Mouse (Mus musculus): ENCODE data around the gene Mafk. TPM values are rescaled to one million over a fixed set of nuclear protein-coding genes. Genes with fewer than 3 reads are reported as not detected.
A peak's percentile ranks its signal among the peaks of the same experiment; 100 is the strongest.

Mafk gene
- polyA plus RNA-seq, 1 experiment from 2014 or later = 25.2 TPM

DNA sequence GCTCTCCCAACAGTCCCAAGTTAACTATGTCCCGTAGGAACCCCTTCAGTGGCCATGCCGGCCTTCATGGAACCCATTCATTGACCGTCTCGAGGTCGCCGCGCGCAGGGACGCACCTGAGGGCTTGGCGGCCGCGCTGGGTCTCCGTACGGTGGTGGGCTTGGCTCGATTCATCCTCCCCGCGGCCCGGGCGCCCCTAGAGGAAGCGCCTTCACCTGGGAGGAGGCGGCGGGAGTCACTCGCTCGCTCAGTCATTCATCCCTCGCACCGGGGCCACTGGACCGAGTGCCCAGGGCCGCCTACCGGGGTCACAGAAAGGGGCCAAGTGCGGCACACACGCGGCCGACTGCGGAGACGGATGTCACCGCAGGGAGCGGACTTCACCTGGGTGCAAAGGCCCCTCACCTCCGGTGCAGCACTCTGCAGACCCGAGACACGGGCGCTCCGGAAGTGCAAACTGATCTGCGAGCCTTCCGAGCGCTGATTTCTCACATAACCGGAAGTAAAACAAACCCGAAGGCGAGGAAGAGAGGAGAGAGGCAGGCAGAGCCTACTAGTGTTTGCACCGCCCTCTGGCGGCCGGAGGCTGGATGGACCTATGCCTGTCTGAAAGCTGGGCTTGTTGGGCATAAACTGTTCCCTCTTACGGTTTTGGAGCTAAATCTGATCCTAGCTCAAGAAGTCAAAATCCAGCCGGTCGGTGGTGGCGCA, 15.9 kb upstream of the Mafk start, which contains the start of gene Ints1:
Ints1 (minus strand) TSS at position 459 of the 711 bp plus-strand sequence.
- Histone ChIP-seq H3K4me3 (peak within 1 kb of the TSS; percentile 97), H3K9me3 (replicated peaks) (no peaks in the 10 kb centered on the region), H3K36me3 (peaks cover 40% of the 10 kb centered on the region), H3K4me2 (peak within 1 kb of the TSS; percentile 98), H3K27ac (ENCODE audit: poor library complexity, severe bottlenecking) (0 out of 2 replicates have a peak within 1 kb of the TSS, but pooled peaks have one; percentile 2), H3K4me1 (replicated peaks) (peaks cover 14% of the 10 kb centered on the region), H3K9ac (peak within 1 kb of the TSS; percentile 97), H3K27me3 (replicated peaks) (no peaks in the 10 kb centered on the region)
- under 1% methylated on average over 55 of the region's 55 CpGs for WGBS
- ATAC-seq (ENCODE audit: insufficient number of reproducible peaks, low FRiP score) = peak; percentile 90

DNA sequence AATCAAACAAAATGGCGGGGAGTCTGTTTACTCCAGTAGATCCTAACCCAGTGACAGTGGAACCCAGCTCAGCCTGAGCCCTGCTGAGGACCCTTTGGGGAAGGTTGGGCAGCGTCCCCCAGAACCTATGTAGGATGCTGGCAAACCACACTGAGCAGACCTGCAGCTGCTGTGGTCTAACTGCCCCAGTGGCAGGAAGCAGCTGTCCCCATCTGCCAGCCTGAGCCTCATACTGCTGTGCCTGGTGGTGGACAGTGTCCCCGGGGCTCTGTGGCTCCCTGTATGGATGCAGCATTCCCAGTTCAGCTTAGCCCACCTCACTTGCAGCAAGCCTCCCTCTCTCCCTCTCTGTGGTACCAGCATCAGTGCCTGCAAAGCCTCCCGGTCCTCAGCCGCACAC, 14.3 kb upstream of the Mafk start:
- no peak for ATAC-seq (ENCODE audit: insufficient number of reproducible peaks, low FRiP score)
- 69% methylated on average over 5 of the region's 5 CpGs for WGBS

DNA sequence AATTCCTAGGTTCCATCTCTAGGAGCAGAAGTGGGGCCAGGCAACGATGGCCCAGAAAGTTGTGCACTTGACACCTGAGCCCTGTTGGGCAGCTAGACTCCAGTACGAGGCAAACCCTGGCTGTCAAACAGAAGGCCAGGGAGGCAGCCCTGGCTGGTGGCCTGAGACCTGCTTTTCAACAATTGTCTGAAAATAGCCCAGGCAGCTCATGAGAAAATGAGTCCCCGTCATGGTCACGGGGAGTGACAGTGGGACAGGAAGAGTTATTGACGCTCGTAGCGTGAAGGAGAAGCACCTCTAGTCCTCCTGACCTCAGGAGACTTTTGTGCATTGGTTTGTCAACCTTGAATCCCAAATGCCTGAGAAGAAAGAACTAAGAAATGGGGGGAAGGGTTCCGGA, 9.9 kb upstream of the Mafk start:
- Histone ChIP-seq H3K4me2 (no peak overlapping the region), H3K9me3 (replicated peaks) (no peaks in the 10 kb centered on the region), H3K27me3 (replicated peaks) (no peaks in the 10 kb centered on the region), H3K4me3 (no peak overlapping the region), H3K36me3 (no peaks in the 10 kb centered on the region), H3K27ac (ENCODE audit: poor library complexity, severe bottlenecking) (no peak overlapping the region), H3K4me1 (replicated peaks) (no peaks in the 10 kb centered on the region), H3K9ac (no peak overlapping the region)
- 73% methylated on average over 8 of the region's 8 CpGs for WGBS
- no peak for ATAC-seq (ENCODE audit: insufficient number of reproducible peaks, low FRiP score)

More for the DNA sequence above, 14.3 kb upstream of the Mafk start:
- Histone ChIP-seq H3K4me2 (no peak overlapping the region), H3K4me3 (no peak overlapping the region), H3K9ac (peak overlapping the region; percentile 37; the same call in 1 of the 2 replicates), H3K27me3 (replicated peaks) (no peaks in the 10 kb centered on the region), H3K27ac (ENCODE audit: poor library complexity, severe bottlenecking) (no peak overlapping the region), H3K4me1 (replicated peaks) (peaks cover 14% of the 10 kb centered on the region), H3K36me3 (peaks cover 24% of the 10 kb centered on the region), H3K9me3 (replicated peaks) (no peaks in the 10 kb centered on the region)

DNA sequence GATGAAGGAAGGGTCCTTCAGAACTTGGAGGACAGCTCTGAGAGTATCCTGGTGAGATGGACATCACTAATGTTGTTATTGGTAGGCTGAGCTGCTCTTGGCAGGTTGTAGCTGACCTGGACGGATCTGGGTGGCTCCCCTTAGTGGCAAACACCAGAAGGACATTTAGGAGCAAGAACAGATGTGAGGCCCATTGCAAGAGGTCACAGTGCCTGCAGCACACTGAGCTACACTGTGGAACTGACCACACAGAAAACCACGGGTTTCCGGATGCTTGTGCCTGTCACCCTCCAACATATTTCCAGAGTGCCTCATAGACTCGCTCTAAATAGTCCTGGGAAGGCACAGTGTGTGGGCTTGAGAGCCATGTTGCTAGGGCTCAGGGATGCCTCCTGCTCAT, 1.8 kb upstream of the Mafk start:
- Histone ChIP-seq H3K27me3 (replicated peaks) (no peaks in the 10 kb centered on the region; the same call in 1 of the 2 replicates), H3K27ac (ENCODE audit: poor library complexity, severe bottlenecking) (no peak overlapping the region), H3K36me3 (no peaks in the 10 kb centered on the region), H3K4me2 (no peak overlapping the region), H3K4me3 (no peak overlapping the region), H3K9ac (no peak overlapping the region), H3K4me1 (replicated peaks) (peaks cover 31% of the 10 kb centered on the region), H3K9me3 (replicated peaks) (no peaks in the 10 kb centered on the region)
- no peak for ATAC-seq (ENCODE audit: insufficient number of reproducible peaks, low FRiP score)
- 54% methylated on average over 4 of the region's 4 CpGs for WGBS

DNA sequence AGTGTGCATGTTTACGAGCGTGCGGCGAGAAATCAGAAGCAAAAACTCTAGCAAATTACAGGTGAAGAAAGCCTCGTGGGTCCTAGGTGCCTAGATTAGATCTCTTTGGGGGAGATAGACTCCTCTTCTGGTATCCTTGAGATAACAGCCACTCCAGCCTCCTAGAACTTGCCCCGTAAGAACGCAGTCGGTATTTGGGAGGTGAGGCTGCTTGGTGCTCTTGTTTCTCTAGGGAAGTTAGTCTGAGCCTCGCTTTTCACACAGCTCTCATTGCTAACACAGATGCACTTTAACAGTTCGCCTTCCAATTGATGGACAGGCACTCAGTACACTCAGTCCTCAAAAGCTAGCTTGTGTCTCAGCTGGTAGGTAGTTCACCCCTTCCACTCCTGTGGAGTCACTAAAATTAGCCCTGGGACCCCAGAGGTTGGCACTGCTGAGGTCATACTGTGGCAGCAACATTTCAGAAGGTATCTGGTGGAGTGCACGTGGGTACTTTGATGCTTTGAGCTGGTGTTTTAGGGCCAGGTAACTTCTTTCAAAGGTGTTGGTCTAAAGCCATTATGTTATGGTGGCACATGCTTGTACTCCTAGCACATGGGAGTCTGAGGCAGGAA, 954 bp downstream of the Mafk start:
- Histone ChIP-seq H3K4me3 (peak overlapping the region; percentile 87), H3K27me3 (replicated peaks) (no peaks in the 10 kb centered on the region), H3K36me3 (no peaks in the 10 kb centered on the region), H3K27ac (ENCODE audit: poor library complexity, severe bottlenecking) (peak overlapping the region; percentile 97), H3K4me1 (replicated peaks) (peaks cover 59% of the 10 kb centered on the region), H3K9me3 (replicated peaks) (no peaks in the 10 kb centered on the region), H3K4me2 (peak overlapping the region; percentile 97), H3K9ac (peak overlapping the region; percentile 92)
- no peak for ATAC-seq (ENCODE audit: insufficient number of reproducible peaks, low FRiP score)
- 12% methylated on average over 11 of the region's 11 CpGs for WGBS

DNA sequence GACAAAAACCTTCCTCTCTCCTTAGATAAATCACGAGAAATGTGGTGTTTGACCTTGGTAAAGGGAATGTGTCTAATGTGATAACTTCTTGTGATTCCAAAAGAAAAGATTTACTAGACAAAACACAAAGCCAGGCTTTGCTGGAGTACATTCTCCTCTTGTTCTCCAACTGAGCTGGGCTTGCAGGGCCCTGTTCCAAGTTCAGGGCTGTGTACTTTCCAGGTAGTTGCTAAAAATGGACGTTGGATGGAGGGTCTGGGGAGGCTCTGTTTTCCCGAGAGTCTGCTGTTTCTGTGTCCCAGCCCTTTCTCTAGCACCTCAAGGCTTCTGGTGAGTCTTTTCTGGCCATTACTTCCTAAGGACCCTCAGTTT, 1.6 kb downstream of the Mafk start:
- ATAC-seq (ENCODE audit: insufficient number of reproducible peaks, low FRiP score) = no peak

DNA sequence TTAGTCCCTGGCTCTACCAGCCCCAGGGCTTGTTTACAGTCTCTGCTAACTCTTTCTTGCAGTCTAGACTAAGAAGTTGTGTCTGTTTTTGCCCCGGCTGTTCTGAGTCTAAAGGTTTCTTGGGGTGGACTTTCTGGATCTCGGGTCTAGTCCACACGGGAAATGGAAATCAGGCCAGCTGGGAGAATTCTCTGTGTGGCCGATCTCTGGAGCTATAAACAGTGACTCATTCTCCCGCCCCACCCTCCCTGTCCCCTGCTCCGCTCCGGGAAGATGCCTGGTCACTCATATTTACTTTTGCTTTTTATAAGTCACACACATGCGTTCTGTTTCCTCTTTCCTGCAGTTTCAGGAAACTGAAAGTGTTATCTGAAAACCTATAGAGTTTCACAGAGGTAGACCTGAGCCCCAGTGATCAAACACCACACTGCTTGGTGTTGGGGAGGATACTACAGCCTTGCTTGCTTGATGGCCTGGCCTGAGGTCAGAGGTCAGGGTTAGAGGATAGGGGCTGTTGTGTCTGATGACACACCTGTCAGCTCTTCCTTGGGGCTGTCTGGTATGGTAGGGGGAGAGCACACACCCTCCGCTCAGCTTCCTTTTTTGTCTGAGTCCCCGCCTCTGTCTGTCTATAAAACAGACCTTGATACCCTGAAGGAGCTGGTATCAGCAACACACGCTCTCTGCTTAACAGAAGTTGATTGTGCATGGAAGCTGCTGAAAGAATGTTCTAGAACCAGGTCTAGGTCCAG, 2.2 kb downstream of the Mafk start:
- 19% methylated on average over 11 of the region's 11 CpGs for WGBS
- Histone ChIP-seq H3K9ac (peak overlapping the region; percentile 92), H3K27ac (ENCODE audit: poor library complexity, severe bottlenecking) (peak overlapping the region; percentile 97), H3K27me3 (replicated peaks) (no peaks in the 10 kb centered on the region), H3K4me1 (replicated peaks) (peaks cover 72% of the 10 kb centered on the region), H3K9me3 (replicated peaks) (no peaks in the 10 kb centered on the region), H3K4me3 (peak overlapping the region; percentile 87), H3K4me2 (peak overlapping the region; percentile 97), H3K36me3 (no peaks in the 10 kb centered on the region)
- ATAC-seq (ENCODE audit: insufficient number of reproducible peaks, low FRiP score) = no peak

More for the DNA sequence above, 1.6 kb downstream of the Mafk start:
- Histone ChIP-seq H3K4me2 (peak overlapping the region; percentile 97), H3K27ac (ENCODE audit: poor library complexity, severe bottlenecking) (peak overlapping the region; percentile 97), H3K36me3 (no peaks in the 10 kb centered on the region), H3K9me3 (replicated peaks) (no peaks in the 10 kb centered on the region), H3K27me3 (replicated peaks) (no peaks in the 10 kb centered on the region), H3K4me3 (peak overlapping the region; percentile 87), H3K4me1 (replicated peaks) (peaks cover 66% of the 10 kb centered on the region), H3K9ac (peak overlapping the region; percentile 92)
- WGBS = 7% methylated on average over 3 of the region's 3 CpGs

DNA sequence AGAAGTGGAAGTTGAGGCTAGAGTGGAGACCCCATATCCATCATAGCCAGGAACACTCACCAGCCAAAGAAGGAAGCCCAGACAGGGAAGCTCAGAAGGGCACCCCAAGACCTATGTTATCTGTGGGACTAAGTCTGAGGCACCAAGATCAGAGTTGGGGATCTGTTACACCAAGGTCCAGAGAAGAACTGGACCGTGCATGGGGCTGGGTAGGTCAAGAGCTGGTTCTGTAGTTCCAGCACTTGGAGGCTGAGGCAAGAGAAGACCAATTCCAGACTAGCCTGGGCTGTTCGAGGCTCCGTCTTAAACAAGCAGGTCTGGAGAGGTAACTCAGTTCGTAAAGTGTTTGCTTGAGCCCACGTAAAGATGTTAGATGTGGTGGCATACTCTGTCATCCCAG, 2.8 kb downstream of the Mafk start:
- Histone ChIP-seq H3K4me2 (peak overlapping the region; percentile 97), H3K4me1 (replicated peaks) (peaks cover 78% of the 10 kb centered on the region), H3K36me3 (peaks cover 1% of the 10 kb centered on the region; the same call in 1 of the 2 replicates), H3K9ac (peak overlapping the region; percentile 92; the same call in 1 of the 2 replicates), H3K4me3 (peak overlapping the region; percentile 87; the same call in 1 of the 2 replicates), H3K27me3 (replicated peaks) (no peaks in the 10 kb centered on the region), H3K27ac (ENCODE audit: poor library complexity, severe bottlenecking) (peak overlapping the region; percentile 97), H3K9me3 (replicated peaks) (no peaks in the 10 kb centered on the region)
- no peak for ATAC-seq (ENCODE audit: insufficient number of reproducible peaks, low FRiP score)
- 83% methylated on average over 5 of the region's 5 CpGs for WGBS

DNA sequence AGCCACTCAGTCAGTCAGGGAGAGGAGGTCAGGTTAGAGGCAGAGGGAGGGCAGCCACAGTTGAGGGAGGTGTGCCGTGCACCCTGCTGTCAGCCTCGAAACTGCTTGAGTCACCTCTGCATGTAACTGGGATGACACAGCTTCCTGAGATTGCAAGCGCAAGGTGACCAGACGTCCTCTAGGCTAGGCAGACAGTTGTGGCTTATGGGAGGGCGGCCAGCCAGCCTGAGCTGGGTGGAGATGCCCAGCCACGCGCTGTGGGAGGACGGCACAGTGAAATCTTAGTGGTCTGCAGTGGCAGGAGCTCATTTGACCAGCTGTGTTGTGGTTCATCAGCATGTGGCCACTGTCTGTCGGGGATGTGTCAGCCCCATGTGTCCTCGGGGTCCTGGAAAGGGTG, 3.6 kb downstream of the Mafk start:
- Histone ChIP-seq H3K9ac (peak overlapping the region; percentile 53), H3K4me2 (peak overlapping the region; percentile 97), H3K36me3 (peaks cover 9% of the 10 kb centered on the region), H3K4me3 (peak overlapping the region; percentile 87; the same call in 1 of the 2 replicates), H3K27me3 (replicated peaks) (no peaks in the 10 kb centered on the region), H3K4me1 (replicated peaks) (peaks cover 86% of the 10 kb centered on the region), H3K27ac (ENCODE audit: poor library complexity, severe bottlenecking) (peak overlapping the region; percentile 97), H3K9me3 (replicated peaks) (no peaks in the 10 kb centered on the region)
- 35% methylated on average over 10 of the region's 10 CpGs for WGBS
- ATAC-seq (ENCODE audit: insufficient number of reproducible peaks, low FRiP score) = peak; percentile 43

DNA sequence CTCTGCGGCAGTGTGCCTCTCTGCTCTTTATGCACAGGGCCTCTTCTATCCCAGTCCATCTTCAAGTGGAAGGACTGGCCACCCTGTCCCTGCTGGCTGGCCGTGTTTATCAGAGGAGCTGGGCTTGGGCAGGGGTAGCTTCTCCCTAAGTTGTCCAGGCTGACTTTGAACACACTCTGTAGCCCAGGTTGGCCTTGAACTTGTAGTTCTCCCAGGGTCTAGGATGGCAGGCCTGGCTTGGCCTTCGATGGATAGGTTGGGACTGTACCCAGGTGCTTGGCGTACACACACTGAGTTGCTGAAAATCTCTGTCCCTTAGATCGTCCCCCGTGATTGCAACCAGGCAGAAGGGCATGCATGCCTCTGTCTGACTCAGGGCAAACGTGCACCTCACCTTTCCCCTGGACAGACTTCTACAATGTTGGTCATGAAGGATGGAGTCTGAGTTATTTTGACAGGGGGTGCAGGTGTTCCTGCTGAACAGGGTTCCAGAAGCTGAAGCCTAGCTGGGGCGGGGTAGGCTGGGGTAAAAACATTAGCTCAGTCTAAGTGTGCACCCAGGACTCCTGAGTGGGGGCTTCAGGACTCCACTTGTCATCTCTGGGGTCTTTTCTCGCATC, 4.8 kb downstream of the Mafk start:
- 70% methylated on average over 9 of the region's 9 CpGs for WGBS
- Histone ChIP-seq H3K27ac (ENCODE audit: poor library complexity, severe bottlenecking) (peak overlapping the region; percentile 97), H3K9ac (peak overlapping the region; percentile 75), H3K36me3 (peaks cover 21% of the 10 kb centered on the region), H3K4me1 (replicated peaks) (peaks cover 94% of the 10 kb centered on the region), H3K27me3 (replicated peaks) (no peaks in the 10 kb centered on the region), H3K4me3 (no peak overlapping the region), H3K4me2 (peak overlapping the region; percentile 97; the same call in 1 of the 2 replicates), H3K9me3 (replicated peaks) (no peaks in the 10 kb centered on the region)
- ATAC-seq (ENCODE audit: insufficient number of reproducible peaks, low FRiP score) = no peak

Measured in heart, embryonic 12.5 days (tissue).